Mouse (Mus musculus) splenic B cell, adult 2 months (primary cell): ENCODE measurements around the gene Gm20388.

ENCODE experiments used
- DNase-seq: peaks from one replicate; pipeline ENCODE4 v3.0.0-alpha.2; 2011; ENCODE audit warnings: low read depth, low spot score
- H3K27me3 ChIP-seq: 2 replicates; pipeline ENCODE4 v1.6.1; 2012; ENCODE audit warnings: mild to moderate bottlenecking, low read length, moderate library complexity, mixed read lengths; ENCODE audit not compliant: control insufficient read depth, poor library complexity, insufficient read depth, severe bottlenecking
- H3K36me3 ChIP-seq: 2 replicates; pipeline ENCODE4 v1.6.1; 2012; ENCODE audit warnings: mild to moderate bottlenecking, low read length, moderate library complexity, mixed read lengths; ENCODE audit not compliant: control insufficient read depth, poor library complexity, insufficient read depth, severe bottlenecking

Gene Gm20388

GRCm38 (mm10) chr8:120538397-120539240 is 628.0 kb downstream of the Gm20388 start:
- Histone ChIP-seq H3K36me3 (no peaks in the 10 kb centered on the region), H3K27me3 (no peaks in the 10 kb centered on the region)
- DNase-seq: peak; percentile 97

DNA sequence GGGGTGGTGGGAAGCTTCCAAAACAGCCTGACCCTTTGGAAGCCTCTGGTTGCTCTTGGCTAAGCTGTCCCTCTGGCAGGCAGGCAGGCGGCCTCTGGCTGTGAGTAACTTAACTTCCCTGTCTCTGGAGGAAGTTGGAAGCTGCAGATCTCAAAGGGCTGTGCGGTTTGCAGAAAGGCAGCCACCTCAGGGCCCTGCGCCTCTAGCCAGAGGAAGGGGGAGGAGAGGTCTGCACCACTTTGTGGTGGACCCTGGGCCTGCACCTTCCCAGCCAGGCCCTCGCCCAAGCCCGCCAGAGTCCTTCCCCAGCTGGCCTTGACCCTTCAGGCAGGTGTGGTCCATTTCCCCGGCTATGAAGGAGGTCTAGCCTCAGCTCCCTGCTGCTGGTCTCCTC is 628.7 kb downstream of the Gm20388 start:
- peak; percentile 59 for DNase-seq
- Histone ChIP-seq H3K36me3 (no peaks in the 10 kb centered on the region), H3K27me3 (no peaks in the 10 kb centered on the region)

GRCm38 (mm10) chr8:120539775-120540625 is 629.4 kb downstream of the Gm20388 start:
- H3K36me3 ChIP-seq: no peaks in the 10 kb centered on the region
- peak; percentile 21 for DNase-seq
- H3K27me3 ChIP-seq: no peaks in the 10 kb centered on the region

GRCm38 (mm10) chr8:120542995-120543394 is 632.4 kb downstream of the Gm20388 start:
- no peak for DNase-seq
- Histone ChIP-seq H3K36me3 (no peaks in the 10 kb centered on the region), H3K27me3 (no peaks in the 10 kb centered on the region)

- H3K27me3 ChIP-seq: no peaks in the 10 kb centered on the region
- H3K36me3 ChIP-seq: no peaks in the 10 kb centered on the region
- peak; percentile 33 for DNase-seq
Observed at GRCm38 (mm10) chr8:120543416-120544055, 632.9 kb downstream of the Gm20388 start.

DNA sequence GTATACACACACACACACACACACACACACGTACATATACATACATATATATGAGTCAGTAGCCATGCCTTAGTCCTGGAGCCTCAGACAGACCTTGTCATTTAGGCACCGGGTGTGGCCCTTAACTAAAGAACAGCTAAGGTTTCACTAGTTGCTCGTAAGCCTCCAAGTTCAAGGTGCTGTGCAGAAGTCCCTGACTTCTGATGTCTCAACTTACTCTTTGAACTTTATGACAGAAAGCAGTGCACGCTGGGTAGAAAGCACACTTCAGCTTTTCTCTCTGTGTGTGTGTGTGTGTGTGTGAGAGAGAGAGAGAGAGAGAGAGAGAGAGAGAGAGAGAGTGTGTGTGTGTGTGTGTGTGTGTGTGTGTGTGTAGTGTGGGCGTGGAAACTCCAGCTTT is 633.5 kb downstream of the Gm20388 start:
- H3K27me3 ChIP-seq: no peaks in the 10 kb centered on the region
- peak; percentile 29 for DNase-seq
- H3K36me3 ChIP-seq: no peaks in the 10 kb centered on the region

DNA sequence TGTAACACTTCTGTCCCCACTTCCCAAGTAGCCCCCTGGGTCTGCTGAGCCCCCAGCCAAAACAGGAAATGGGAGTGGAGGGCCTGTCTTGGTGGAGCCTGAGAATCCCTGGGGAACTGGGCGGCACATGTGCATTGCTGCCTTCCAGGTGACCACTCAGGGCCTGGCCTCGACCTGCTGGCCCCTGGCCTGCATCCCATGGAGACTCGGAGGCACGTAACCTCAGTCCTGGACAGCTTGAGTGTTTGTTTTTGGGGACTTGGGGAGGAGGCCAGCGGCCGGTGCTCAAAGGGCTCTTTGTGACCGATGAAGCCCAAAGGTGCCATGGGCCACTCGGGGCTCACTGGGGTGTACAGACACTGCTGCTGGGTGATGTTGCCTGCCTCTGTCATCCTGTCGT is 636.9 kb downstream of the Gm20388 start:
- Histone ChIP-seq H3K36me3 (no peaks in the 10 kb centered on the region), H3K27me3 (no peaks in the 10 kb centered on the region)
- no peak for DNase-seq

GRCm38 (mm10) chr8:120548313-120548761 is 637.7 kb downstream of the Gm20388 start:
- DNase-seq: no peak
- Histone ChIP-seq H3K27me3 (no peaks in the 10 kb centered on the region), H3K36me3 (no peaks in the 10 kb centered on the region)

GRCm38 (mm10) chr8:120549321-120549921 is 638.8 kb downstream of the Gm20388 start:
- Histone ChIP-seq H3K27me3 (no peaks in the 10 kb centered on the region), H3K36me3 (no peaks in the 10 kb centered on the region)
- no peak for DNase-seq

DNA sequence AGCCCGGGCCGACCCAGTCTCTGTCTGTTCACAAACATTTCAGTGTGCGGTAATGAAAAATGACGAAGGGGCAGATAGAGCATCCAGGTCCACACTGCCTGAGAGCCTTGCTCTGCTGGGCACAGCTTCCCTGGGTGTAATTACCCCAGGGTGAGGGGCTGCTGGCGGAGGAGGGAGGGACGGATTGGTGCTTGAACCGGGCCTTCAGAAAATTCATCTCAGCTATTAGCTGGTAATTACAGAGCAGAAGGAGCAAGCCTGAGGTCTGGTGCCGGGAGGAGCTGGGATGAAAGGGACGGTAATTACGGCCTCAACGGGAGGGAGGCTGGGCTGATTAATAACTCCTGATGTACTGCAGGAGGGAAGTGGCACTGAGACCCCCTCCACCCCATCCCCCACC is 639.3 kb downstream of the Gm20388 start:
- DNase-seq: no peak
- no peaks in the 10 kb centered on the region for H3K27me3 ChIP-seq
- H3K36me3 ChIP-seq: no peaks in the 10 kb centered on the region

GRCm38 (mm10) chr8:120550430-120550829 is 639.8 kb downstream of the Gm20388 start:
- Histone ChIP-seq H3K36me3 (no peaks in the 10 kb centered on the region), H3K27me3 (no peaks in the 10 kb centered on the region)
- no peak for DNase-seq

DNA sequence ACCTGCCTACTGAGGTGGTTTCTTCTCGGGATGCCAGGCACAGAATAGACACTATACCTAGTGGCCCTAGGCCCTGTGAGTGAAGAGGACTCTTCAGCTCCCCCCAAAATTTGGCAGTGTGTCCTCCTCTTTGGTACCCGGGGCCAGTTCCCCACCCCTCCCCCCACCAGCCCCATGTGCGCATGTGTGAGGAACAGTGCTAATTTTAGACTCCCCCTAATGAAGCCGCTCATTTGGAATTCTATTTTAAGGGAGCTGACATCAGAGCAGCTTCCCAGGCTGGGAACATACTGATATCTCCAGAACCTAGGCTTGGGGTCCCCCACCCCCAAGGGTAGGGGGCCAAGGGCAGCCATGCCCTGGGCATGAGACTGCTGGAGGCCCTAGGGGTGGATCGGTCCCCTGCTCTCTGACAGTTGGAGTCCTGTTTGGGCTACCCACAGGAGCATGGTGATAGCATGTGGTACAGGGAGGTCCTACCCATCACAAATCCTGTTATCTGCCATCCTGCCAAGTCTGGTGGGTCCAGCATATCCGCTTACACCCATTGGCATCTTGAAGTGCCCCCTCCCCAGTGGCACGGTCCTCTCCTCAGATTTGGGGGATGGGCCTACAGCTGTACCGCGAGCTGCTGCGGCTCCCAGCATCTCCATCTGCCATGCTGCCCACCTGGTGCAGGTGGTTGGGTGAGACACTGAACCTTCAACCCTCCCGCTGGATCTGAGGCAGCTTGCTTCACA is 640.5 kb downstream of the Gm20388 start:
- Histone ChIP-seq H3K36me3 (peaks cover 2% of the 10 kb centered on the region; the same call in 1 of the 2 replicates), H3K27me3 (no peaks in the 10 kb centered on the region)
- no peak for DNase-seq

GRCm38 (mm10) chr8:120551677-120551980 is 641.0 kb downstream of the Gm20388 start:
- Histone ChIP-seq H3K36me3 (peaks cover 2% of the 10 kb centered on the region; the same call in 1 of the 2 replicates), H3K27me3 (no peaks in the 10 kb centered on the region)
- no peak for DNase-seq

- no peak for DNase-seq
- H3K36me3 ChIP-seq: peaks cover 2% of the 10 kb centered on the region; the same call in 1 of the 2 replicates
Observed at GRCm38 (mm10) chr8:120552509-120552908, 641.9 kb downstream of the Gm20388 start.

More at GRCm38 (mm10) chr8:120552509-120552908, 641.9 kb downstream of the Gm20388 start:
- H3K27me3 ChIP-seq: no peaks in the 10 kb centered on the region
